Mouse (Mus musculus): Measurements from ENCODE around the gene Pkig. TPM values are rescaled to one million over a fixed set of nuclear protein-coding genes. Genes with fewer than 3 reads are reported as not detected.
A peak's percentile ranks its signal among the peaks of the same experiment; 100 is the strongest.

The Pkig gene
- polyA plus RNA-seq, 1 experiment from 2014 or later, result 66.3 TPM

DNA sequence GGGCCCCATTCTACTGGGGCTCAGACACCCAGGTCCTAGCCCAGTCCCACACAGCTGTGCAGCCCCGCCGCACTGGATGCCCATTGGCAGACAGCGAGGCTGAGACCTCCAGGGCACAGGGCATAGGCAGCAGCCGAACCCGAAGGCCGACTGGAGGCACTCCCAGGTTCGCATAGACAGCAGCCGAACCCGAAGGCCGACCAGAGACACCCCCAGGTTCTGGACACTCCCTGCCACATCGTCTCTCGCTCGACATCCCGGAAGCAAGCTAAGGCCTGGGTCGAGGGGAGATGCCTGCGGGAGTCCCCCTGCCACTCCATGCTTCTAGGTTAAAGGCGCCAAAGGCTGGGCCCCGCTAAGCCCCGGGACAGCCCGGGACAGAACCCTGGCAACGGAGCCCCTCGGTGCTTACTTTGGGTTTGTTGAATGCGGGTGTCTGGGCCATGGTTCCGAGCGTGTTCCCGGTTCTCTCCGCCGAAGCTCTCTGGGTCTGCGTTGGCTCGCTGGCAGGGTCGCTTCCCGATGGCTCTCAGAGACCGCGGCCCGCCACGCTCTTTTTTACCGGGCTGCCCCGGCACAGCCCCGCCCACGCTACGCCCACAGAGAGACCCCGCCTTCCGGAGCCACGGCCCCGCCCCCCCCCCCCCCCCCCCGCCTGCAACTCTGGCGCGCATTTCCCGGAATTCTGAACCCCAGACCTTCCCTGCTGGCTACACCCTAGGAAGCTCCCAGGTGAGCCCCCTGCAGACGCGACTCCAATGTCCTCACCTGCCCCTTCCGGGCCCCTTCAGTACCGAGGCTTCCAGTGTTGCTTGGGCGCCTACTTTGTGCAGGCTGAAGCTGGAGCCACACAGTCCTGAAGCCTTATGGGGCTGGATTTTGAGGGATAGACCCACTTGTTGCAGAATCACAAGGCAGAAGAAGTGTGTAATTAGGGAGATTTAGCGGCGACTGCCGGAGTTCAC lies 91.7 kb downstream of the Pkig start, which contains the start of gene Ada:
Gene Ada (minus strand): TSS at position 593 of the 965 bp plus-strand sequence.
- H3K27me3 ChIP-seq (ENCODE audit: control insufficient read depth, insufficient read depth, low read length), result no peaks in the 10 kb centered on the region
- H3K4me2 ChIP-seq (replicated peaks; ENCODE audit: low read depth), result peak within 1 kb of the TSS; percentile 99
- H3K36me3 ChIP-seq (ENCODE audit: control insufficient read depth, insufficient read depth, low read length), result no peaks in the 10 kb centered on the region
- 1% methylated on average over 49 of the region's 57 CpGs for WGBS
- DNase-seq (ENCODE audit: low spot score), result peak; percentile 79
- peak; percentile 75 for ATAC-seq (ENCODE audit: low FRiP score, low TSS enrichment)
- H3K9me3 ChIP-seq (ENCODE audit: control insufficient read depth, low read length), result no peaks in the 10 kb centered on the region
- peaks cover 2% of the 10 kb centered on the region; the same call in 1 of the 2 replicates for H3K4me1 ChIP-seq (replicated peaks; ENCODE audit: control insufficient read depth, insufficient read depth)
- no peak within 1 kb of the TSS for H3K27ac ChIP-seq (replicated peaks)
- peak within 1 kb of the TSS; percentile 53 for H3K4me3 ChIP-seq (ENCODE audit: low read depth, low read length)
- TF ChIP-seq CTCF (IDR thresholded peaks at IDR 0.05; ENCODE audit: low read depth) (peak; percentile 26; the same call in 1 of the 2 replicates), EP300 (optimal IDR thresholded peaks at IDR 0.05) (no peak)
- H3K9ac ChIP-seq (ENCODE audit: low read length), result peak within 1 kb of the TSS; percentile 63

DNA sequence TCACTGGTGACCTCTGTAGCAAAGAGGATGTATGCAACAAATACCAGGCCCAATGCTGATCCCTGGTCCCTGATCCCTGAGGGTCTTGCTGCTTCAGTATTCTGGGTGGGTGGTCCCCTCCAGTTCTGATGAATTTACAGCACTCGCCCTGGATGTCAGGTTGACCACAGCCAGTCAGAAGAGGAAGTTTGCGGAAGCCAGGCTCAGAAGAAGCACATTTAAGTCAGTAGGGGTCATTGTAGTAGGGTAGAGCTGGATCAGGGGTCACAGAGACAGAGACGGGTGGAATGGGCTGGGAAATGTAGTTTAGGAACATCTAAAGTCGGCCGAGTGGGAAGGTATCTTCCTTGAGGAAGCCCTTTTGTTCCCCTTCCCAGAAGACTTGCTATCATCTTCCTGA lies 96.0 kb downstream of the Pkig start:
- no peaks in the 10 kb centered on the region for H3K27me3 ChIP-seq (ENCODE audit: control insufficient read depth, insufficient read depth, low read length)
- ATAC-seq (ENCODE audit: low FRiP score, low TSS enrichment) (no peak), DNase-seq (ENCODE audit: low spot score) (no peak)
- no peak overlapping the region for H3K27ac ChIP-seq (replicated peaks)
- H3K4me2 ChIP-seq (replicated peaks; ENCODE audit: low read depth), result no peak overlapping the region
- H3K9me3 ChIP-seq (ENCODE audit: control insufficient read depth, low read length), result no peaks in the 10 kb centered on the region
- peaks cover 5% of the 10 kb centered on the region; the same call in 1 of the 2 replicates for H3K4me1 ChIP-seq (replicated peaks; ENCODE audit: control insufficient read depth, insufficient read depth)
- no peak overlapping the region for H3K4me3 ChIP-seq (ENCODE audit: low read depth, low read length)
- no peaks in the 10 kb centered on the region for H3K36me3 ChIP-seq (ENCODE audit: control insufficient read depth, insufficient read depth, low read length)
- 81% methylated on average over 5 of the region's 5 CpGs for WGBS
- TF ChIP-seq CTCF (IDR thresholded peaks at IDR 0.05; ENCODE audit: low read depth), result no peak
- no peak for TF ChIP-seq EP300 (optimal IDR thresholded peaks at IDR 0.05)
- H3K9ac ChIP-seq (ENCODE audit: low read length), result no peak overlapping the region

DNA sequence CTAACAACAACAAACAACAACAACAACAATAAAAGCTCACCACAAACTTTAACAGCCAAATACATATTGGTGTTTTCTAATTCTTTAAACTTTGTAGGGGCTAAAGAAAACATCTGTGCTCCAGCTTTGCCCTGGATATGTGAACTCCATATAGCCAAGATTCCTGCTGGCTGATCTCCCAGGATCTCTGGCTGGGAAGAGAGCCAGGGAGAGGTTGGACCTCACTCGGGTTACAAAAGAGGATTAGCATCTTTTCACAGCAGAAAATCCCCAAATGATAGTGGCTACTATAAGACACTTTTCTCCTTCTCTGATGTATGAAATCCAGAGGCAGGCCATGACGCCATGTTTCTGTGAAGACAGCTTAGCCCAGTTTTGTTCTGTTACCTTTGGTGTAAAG lies 98.5 kb downstream of the Pkig start:
- Histone ChIP-seq H3K27me3 (ENCODE audit: control insufficient read depth, insufficient read depth, low read length) (no peaks in the 10 kb centered on the region), H3K4me2 (replicated peaks; ENCODE audit: low read depth) (no peak overlapping the region), H3K36me3 (ENCODE audit: control insufficient read depth, insufficient read depth, low read length) (no peaks in the 10 kb centered on the region), H3K27ac (replicated peaks) (no peak overlapping the region), H3K9me3 (ENCODE audit: control insufficient read depth, low read length) (no peaks in the 10 kb centered on the region), H3K4me1 (replicated peaks; ENCODE audit: control insufficient read depth, insufficient read depth) (0 out of 2 replicates have a peak, but pooled peaks cover 2% of the 10 kb centered on the region), H3K9ac (ENCODE audit: low read length) (no peak overlapping the region), H3K4me3 (ENCODE audit: low read depth, low read length) (no peak overlapping the region)
- ATAC-seq (ENCODE audit: low FRiP score, low TSS enrichment), result no peak
- peak; percentile 39 for DNase-seq (ENCODE audit: low spot score)
- WGBS, result 17% methylated on average over 2 of the region's 2 CpGs
- no peak for TF ChIP-seq EP300 (optimal IDR thresholded peaks at IDR 0.05)
- TF ChIP-seq CTCF (IDR thresholded peaks at IDR 0.05; ENCODE audit: low read depth), result no peak

DNA sequence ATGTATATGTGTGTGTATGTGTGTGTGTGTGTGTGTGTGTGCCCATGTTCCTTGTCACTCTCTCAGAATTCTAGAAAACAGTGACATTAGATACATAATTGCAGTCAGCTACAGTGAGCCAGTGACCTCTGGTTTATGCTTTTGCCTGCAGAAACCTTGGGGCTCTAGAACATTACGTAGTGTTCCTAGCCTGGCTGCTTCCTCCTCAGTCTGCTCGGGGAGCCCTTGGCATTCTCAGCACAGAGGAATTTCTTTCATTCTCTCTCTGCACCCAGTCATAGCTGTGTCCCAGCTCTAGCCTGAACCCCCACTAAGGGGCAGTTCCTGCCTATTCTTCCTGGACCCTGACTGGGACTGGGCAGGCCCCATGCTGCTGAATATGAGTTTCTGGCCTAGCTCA lies 100.0 kb downstream of the Pkig start:
- H3K27ac ChIP-seq (replicated peaks), result no peak overlapping the region
- no peaks in the 10 kb centered on the region for H3K27me3 ChIP-seq (ENCODE audit: control insufficient read depth, insufficient read depth, low read length)
- no peak for TF ChIP-seq EP300 (optimal IDR thresholded peaks at IDR 0.05)
- no peak for TF ChIP-seq CTCF (IDR thresholded peaks at IDR 0.05; ENCODE audit: low read depth)
- H3K4me2 ChIP-seq (replicated peaks; ENCODE audit: low read depth), result no peak overlapping the region
- DNase-seq (ENCODE audit: low spot score), result no peak
- H3K36me3 ChIP-seq (ENCODE audit: control insufficient read depth, insufficient read depth, low read length), result no peaks in the 10 kb centered on the region
- H3K9ac ChIP-seq (ENCODE audit: low read length), result no peak overlapping the region
- ATAC-seq (ENCODE audit: low FRiP score, low TSS enrichment), result no peak
- H3K9me3 ChIP-seq (ENCODE audit: control insufficient read depth, low read length), result no peaks in the 10 kb centered on the region
- WGBS, result 74% methylated on average over 2 of the region's 2 CpGs
- H3K4me3 ChIP-seq (ENCODE audit: low read depth, low read length), result no peak overlapping the region
- H3K4me1 ChIP-seq (replicated peaks; ENCODE audit: control insufficient read depth, insufficient read depth), result 0 out of 2 replicates have a peak, but pooled peaks cover 2% of the 10 kb centered on the region

DNA sequence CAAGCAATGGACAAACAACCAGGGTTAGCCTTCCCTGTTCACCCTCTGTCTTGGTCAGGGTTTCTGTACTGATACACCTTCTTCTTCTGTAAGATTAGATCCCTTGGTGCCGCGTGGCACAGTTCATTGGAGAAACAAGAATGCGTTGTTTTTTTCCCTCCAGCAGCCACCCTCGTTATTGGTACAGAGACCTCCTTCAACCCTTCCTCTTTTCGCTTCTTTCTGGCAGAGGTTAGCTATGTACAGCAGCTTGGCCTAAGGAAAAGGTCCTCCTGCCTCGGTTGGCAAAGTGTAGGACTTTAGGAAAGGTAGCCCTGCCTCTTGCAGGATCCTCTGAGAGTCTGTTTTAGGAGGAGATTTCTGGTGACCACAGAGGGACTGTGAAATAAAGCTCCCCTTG lies 102.4 kb downstream of the Pkig start:
- 69% methylated on average over 6 of the region's 6 CpGs for WGBS
- H3K4me2 ChIP-seq (replicated peaks; ENCODE audit: low read depth), result no peak overlapping the region
- no peak overlapping the region for H3K4me3 ChIP-seq (ENCODE audit: low read depth, low read length)
- H3K27me3 ChIP-seq (ENCODE audit: control insufficient read depth, insufficient read depth, low read length), result no peaks in the 10 kb centered on the region
- no peak overlapping the region for H3K9ac ChIP-seq (ENCODE audit: low read length)
- no peaks in the 10 kb centered on the region for H3K36me3 ChIP-seq (ENCODE audit: control insufficient read depth, insufficient read depth, low read length)
- ATAC-seq (ENCODE audit: low FRiP score, low TSS enrichment) (no peak), DNase-seq (ENCODE audit: low spot score) (no peak)
- TF ChIP-seq CTCF (IDR thresholded peaks at IDR 0.05; ENCODE audit: low read depth) (no peak), EP300 (optimal IDR thresholded peaks at IDR 0.05) (no peak)
- no peak overlapping the region for H3K27ac ChIP-seq (replicated peaks)
- 0 out of 2 replicates have a peak, but pooled peaks cover 2% of the 10 kb centered on the region for H3K4me1 ChIP-seq (replicated peaks; ENCODE audit: control insufficient read depth, insufficient read depth)
- H3K9me3 ChIP-seq (ENCODE audit: control insufficient read depth, low read length), result no peaks in the 10 kb centered on the region

DNA sequence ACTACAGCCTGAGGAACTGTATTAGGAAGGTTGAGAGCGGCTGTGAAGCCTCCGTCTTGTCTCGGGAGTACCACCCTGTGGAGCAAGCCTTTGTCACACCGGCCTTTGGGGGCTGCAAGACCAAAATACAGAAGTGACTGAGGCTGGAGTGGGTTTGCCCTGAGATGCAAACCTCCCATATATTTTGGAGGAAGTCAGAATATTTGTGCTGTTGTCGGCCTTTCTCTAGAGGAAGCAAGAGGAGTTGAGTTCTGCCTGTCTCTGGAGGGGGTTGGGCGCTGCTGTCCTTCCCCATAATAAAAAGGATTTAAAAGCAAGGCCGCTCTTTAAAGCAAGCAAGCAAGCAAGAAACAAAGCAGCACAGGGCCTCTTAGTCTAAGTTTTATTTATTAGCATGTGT lies 103.2 kb downstream of the Pkig start:
- no peak for TF ChIP-seq EP300 (optimal IDR thresholded peaks at IDR 0.05)
- TF ChIP-seq CTCF (IDR thresholded peaks at IDR 0.05; ENCODE audit: low read depth), result no peak
- no peaks in the 10 kb centered on the region for H3K27me3 ChIP-seq (ENCODE audit: control insufficient read depth, insufficient read depth, low read length)
- no peaks in the 10 kb centered on the region for H3K36me3 ChIP-seq (ENCODE audit: control insufficient read depth, insufficient read depth, low read length)
- 87% methylated on average over 7 of the region's 7 CpGs for WGBS
- no peak overlapping the region for H3K9ac ChIP-seq (ENCODE audit: low read length)
- no peak for ATAC-seq (ENCODE audit: low FRiP score, low TSS enrichment)
- H3K4me2 ChIP-seq (replicated peaks; ENCODE audit: low read depth), result no peak overlapping the region
- H3K9me3 ChIP-seq (ENCODE audit: control insufficient read depth, low read length), result no peaks in the 10 kb centered on the region
- no peak for DNase-seq (ENCODE audit: low spot score)
- H3K4me3 ChIP-seq (ENCODE audit: low read depth, low read length), result no peak overlapping the region
- 0 out of 2 replicates have a peak, but pooled peaks cover under 1% of the 10 kb centered on the region for H3K4me1 ChIP-seq (replicated peaks; ENCODE audit: control insufficient read depth, insufficient read depth)
- H3K27ac ChIP-seq (replicated peaks), result no peak overlapping the region
